ENCODE assay signal across 8 mouse cellular contexts in the genomic region with DNA sequence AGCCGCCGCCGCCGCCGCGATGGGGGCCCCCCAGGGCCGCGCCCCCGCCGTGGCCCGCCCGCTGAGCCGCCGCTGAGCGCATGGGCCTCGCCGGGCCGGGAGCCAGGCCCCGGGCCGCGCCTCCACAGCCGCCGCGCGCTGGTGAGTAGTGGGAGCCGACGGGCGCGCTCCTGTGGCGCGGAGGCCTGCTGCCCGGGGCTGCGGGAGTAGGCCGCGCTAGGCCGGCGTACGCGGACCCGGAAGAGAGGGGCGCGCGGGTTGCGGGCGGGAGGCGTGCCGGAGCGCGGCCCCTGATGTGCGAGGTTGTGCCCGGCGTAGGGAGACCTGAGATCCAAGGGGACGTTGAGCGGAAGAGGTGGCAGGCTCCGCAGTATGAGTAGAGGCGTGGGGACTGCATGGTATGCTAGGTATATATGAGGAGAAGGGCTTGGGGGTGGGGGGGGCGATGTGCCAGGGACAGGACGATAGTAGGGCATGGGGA. TPM values are rescaled to one million over a fixed set of nuclear protein-coding genes. Genes with fewer than 3 reads are reported as not detected.
A peak's percentile ranks its signal among the peaks of the same experiment; 100 is the strongest.
DNase-seq lines count a peak whose midpoint lies in the region; ATAC-seq and TF ChIP-seq lines count a peak whose summit lies in the region.

No protein-coding gene starts in this region.

- no peaks in the 10 kb centered on the region for H3K27me3 ChIP-seq in MEL (ENCODE audit: control insufficient read depth in 1 of 2, insufficient read depth in 2 of 2, low read length in 2 of 2)
- no peaks in the 10 kb centered on the region for H3K27me3 ChIP-seq in hindbrain, embryonic 14.5 days (ENCODE audit: control insufficient read depth, insufficient read depth, low read length)
- no peaks in the 10 kb centered on the region for H3K27me3 ChIP-seq in lung, embryonic 16.5 days (ENCODE audit: control insufficient read depth, insufficient read depth, low read depth, low read length)
- no peaks in the 10 kb centered on the region for H3K27me3 ChIP-seq in stomach, embryonic 16.5 days (ENCODE audit: control insufficient read depth, insufficient read depth, low read length)

- peak overlapping the region; percentile 90 for H3K9ac ChIP-seq in MEL (ENCODE audit: control insufficient read depth, low read depth, low read length, poor library complexity, severe bottlenecking)
- H3K9ac ChIP-seq in hindbrain, embryonic 14.5 days: peak overlapping the region; percentile 96
- H3K9ac ChIP-seq in lung, embryonic 16.5 days (ENCODE audit: low read length): peak overlapping the region; percentile 95
- H3K9ac ChIP-seq in stomach, embryonic 16.5 days (ENCODE audit: low read length): peak overlapping the region; percentile 98

- H3K4me3 ChIP-seq in MEL (ENCODE audit: control insufficient read depth in 1 of 2, insufficient read depth in 1 of 2, low read depth in 2 of 2, low read length in 2 of 2): peak overlapping the region; percentile 94 to 97
- peak overlapping the region; percentile 86 for H3K4me3 ChIP-seq in hindbrain, embryonic 14.5 days (replicated peaks; ENCODE audit: low read length)
- H3K4me3 ChIP-seq in lung, embryonic 16.5 days (ENCODE audit: low read length): peak overlapping the region; percentile 91
- peak overlapping the region; percentile 90 for H3K4me3 ChIP-seq in stomach, embryonic 16.5 days (replicated peaks; ENCODE audit: low read length)

- H3K9me3 ChIP-seq in MEL (replicated peaks; ENCODE audit: insufficient read depth, low read length): no peaks in the 10 kb centered on the region
- no peaks in the 10 kb centered on the region for H3K9me3 ChIP-seq in hindbrain, embryonic 14.5 days (ENCODE audit: control insufficient read depth, low read length)
- H3K9me3 ChIP-seq in lung, embryonic 16.5 days (ENCODE audit: control insufficient read depth, low read length): no peaks in the 10 kb centered on the region
- no peaks in the 10 kb centered on the region for H3K9me3 ChIP-seq in stomach, embryonic 16.5 days (replicated peaks; ENCODE audit: control insufficient read depth, low read length)

- peaks cover 45% of the 10 kb centered on the region for H3K79me2 ChIP-seq in MEL (ENCODE audit: control insufficient read depth, insufficient read depth, low read length, poor library complexity)

- peaks cover 8 to 13% of the 10 kb centered on the region in 2 experiments for H3K36me3 ChIP-seq in MEL (ENCODE audit: control insufficient read depth in 1 of 2, insufficient read depth in 2 of 2, low read length in 2 of 2)
- peaks cover 15% of the 10 kb centered on the region for H3K36me3 ChIP-seq in hindbrain, embryonic 14.5 days (replicated peaks; ENCODE audit: control insufficient read depth, insufficient read depth)
- peaks cover 15% of the 10 kb centered on the region for H3K36me3 ChIP-seq in lung, embryonic 16.5 days (ENCODE audit: control insufficient read depth, insufficient read depth, low read length)
- no peaks in the 10 kb centered on the region for H3K36me3 ChIP-seq in stomach, embryonic 16.5 days (ENCODE audit: control insufficient read depth, insufficient read depth, low read length)

- DNase-seq in left cerebral cortex, adult 18-20 months (ENCODE audit: low spot score in 2 of 2): peak; percentile 22 to 54
- no peak for DNase-seq in left cerebral cortex, adult 8-10 months (ENCODE audit: low spot score in 2 of 2)
- peak; percentile 60 for DNase-seq in MEL (ENCODE audit: low read depth, low spot score)
- DNase-seq in embryo, embryonic 10 days (ENCODE audit: low spot score): peak; percentile 55
- DNase-seq in hindbrain, embryonic 14.5 days (ENCODE audit: low spot score): peak; percentile 44
- DNase-seq in cerebellum, adult 18-20 months: no peak

- peak overlapping the region; percentile 72 for H3K27ac ChIP-seq in MEL (ENCODE audit: control insufficient read depth, low read depth, low read length)
- peak overlapping the region; percentile 93 for H3K27ac ChIP-seq in hindbrain, embryonic 14.5 days
- peak overlapping the region; percentile 95 for H3K27ac ChIP-seq in lung, embryonic 16.5 days (ENCODE audit: low read length)
- peak overlapping the region; percentile 96 for H3K27ac ChIP-seq in stomach, embryonic 16.5 days (ENCODE audit: low read length)

- peaks cover 4 to 8% of the 10 kb centered on the region in 2 experiments for H3K4me1 ChIP-seq in MEL (ENCODE audit: control insufficient read depth in 1 of 2, insufficient read depth in 2 of 2, low read length in 2 of 2)
- H3K4me1 ChIP-seq in hindbrain, embryonic 14.5 days (replicated peaks; ENCODE audit: control insufficient read depth, insufficient read depth, low read length): peaks cover 18% of the 10 kb centered on the region
- peaks cover 11% of the 10 kb centered on the region for H3K4me1 ChIP-seq in lung, embryonic 16.5 days (replicated peaks; ENCODE audit: control insufficient read depth, insufficient read depth, low read length)
- peaks cover 16% of the 10 kb centered on the region for H3K4me1 ChIP-seq in stomach, embryonic 16.5 days (ENCODE audit: control insufficient read depth, insufficient read depth, low read length)

- TF ChIP-seq CTCF in MEL (IDR thresholded peaks at IDR 0.05 in 2 of 3, conservative IDR thresholded peaks at IDR 0.05 in 1 of 3; ENCODE audit: control insufficient read depth in 1 of 3, insufficient read depth in 1 of 3, low read depth in 2 of 3, low read length in 3 of 3, poor library complexity in 1 of 3, severe bottlenecking in 1 of 3): no peak

- no peak for TF ChIP-seq RAD21 in MEL (IDR thresholded peaks at IDR 0.05; ENCODE audit: low read depth, low read length)

- no peak for TF ChIP-seq EP300 in MEL (IDR thresholded peaks at IDR 0.05; ENCODE audit: low read depth in 1 of 2, low read length in 2 of 2)

- H3K4me2 ChIP-seq in hindbrain, embryonic 14.5 days (replicated peaks): peak overlapping the region; percentile 84
- H3K4me2 ChIP-seq in lung, embryonic 16.5 days (ENCODE audit: low read depth, low read length): peak overlapping the region; percentile 80
- H3K4me2 ChIP-seq in stomach, embryonic 16.5 days (ENCODE audit: low read depth, low read length): peak overlapping the region; percentile 91

- TF ChIP-seq POLR2A in MEL (IDR thresholded peaks at IDR 0.05; ENCODE audit: control insufficient read depth in 1 of 2, insufficient read depth in 1 of 2, low read depth in 1 of 2, low read length in 2 of 2, poor library complexity in 1 of 2): no peak

- 2% methylated on average over 58 of the region's 58 CpGs for WGBS in hindbrain, embryonic 14.5 days
- WGBS in lung, embryonic 16.5 days: 0% methylated on average over 46 of the region's 58 CpGs
- WGBS in stomach, embryonic 16.5 days: under 1% methylated on average over 50 of the region's 58 CpGs

- ATAC-seq in hindbrain, embryonic 14.5 days (ENCODE audit: low FRiP score): peak; percentile 54
- peak; percentile 69 for ATAC-seq in lung, embryonic 16.5 days (ENCODE audit: low read depth)
- peak; percentile 79 for ATAC-seq in stomach, embryonic 16.5 days (ENCODE audit: insufficient read depth, low FRiP score)

RNA-seq across cellular contexts. Expression of gene Axin1, which starts 0.5 kb away (rescaled TPM):
- 10 to 100 TPM; 25.1 to 27.5 TPM for total RNA-seq in left cerebral cortex, adult 18-20 months (2021)
- 10 to 100 TPM; 24.6 to 30.3 (median 28.2) TPM for total RNA-seq in left cerebral cortex, adult 8-10 months (2022)
- 32.1 and 33.5 TPM in 2 replicates for total RNA-seq in MEL (2012; rRNA removed)
- polyA plus RNA-seq in MEL (2012; ENCODE audit: insufficient read depth in 1 of 2, insufficient read length in 2 of 2, low read depth in 1 of 2, low replicate concordance in 2 of 2, missing spikeins in 1 of 2): 10 to 100 TPM in 1 of 2 experiments, not detected in 1; 54.2 TPM
- polyA plus RNA-seq in hindbrain, embryonic 14.5 days (2014; fragmentation: Nextera tagmentation; extraction: Ambion mirVana): 7.0 and 8.5 TPM in 2 replicates
- polyA plus RNA-seq in lung, embryonic 16.5 days (2015; fragmentation: Nextera tagmentation; extraction: Ambion mirVana): 6.9 and 7.4 TPM in 2 replicates
- polyA plus RNA-seq in stomach, embryonic 16.5 days (2015; fragmentation: Nextera tagmentation; extraction: Ambion mirVana): 6.4 and 6.6 TPM in 2 replicates

RNA-seq across cellular contexts. Expression of gene Mrpl28, which starts 15.6 kb away (rescaled TPM):
- 10 to 100 TPM; 64.3 to 66.9 TPM for total RNA-seq in left cerebral cortex, adult 18-20 months (2021)
- total RNA-seq in left cerebral cortex, adult 8-10 months (2022): 10 to 100 TPM; 61.0 to 74.7 (median 62.8) TPM
- 164 and 165 TPM in 2 replicates for total RNA-seq in MEL (2012; rRNA removed)
- 100 to 1,000 TPM; 148 to 174 TPM for polyA plus RNA-seq in MEL (2012; ENCODE audit: insufficient read depth in 1 of 2, insufficient read length in 2 of 2, low read depth in 1 of 2, low replicate concordance in 2 of 2, missing spikeins in 1 of 2)
- polyA plus RNA-seq in hindbrain, embryonic 14.5 days (2014; fragmentation: Nextera tagmentation; extraction: Ambion mirVana): 184 and 190 TPM in 2 replicates
- 188 and 194 TPM in 2 replicates for polyA plus RNA-seq in lung, embryonic 16.5 days (2015; fragmentation: Nextera tagmentation; extraction: Ambion mirVana)
- 184 and 201 TPM in 2 replicates for polyA plus RNA-seq in stomach, embryonic 16.5 days (2015; fragmentation: Nextera tagmentation; extraction: Ambion mirVana)

RNA-seq across cellular contexts. Expression of gene Tmem8, which starts 25.8 kb away (rescaled TPM):
- 10 to 100 TPM; 13.8 to 14.0 TPM for total RNA-seq in left cerebral cortex, adult 18-20 months (2021)
- 10 to 100 TPM; 13.0 to 16.3 (median 15.4) TPM for total RNA-seq in left cerebral cortex, adult 8-10 months (2022)
- 4.4 and 4.7 TPM in 2 replicates for total RNA-seq in MEL (2012; rRNA removed)
- 10 to 100 TPM in 1 of 2 experiments, not detected in 1; 16.7 TPM for polyA plus RNA-seq in MEL (2012; ENCODE audit: insufficient read depth in 1 of 2, insufficient read length in 2 of 2, low read depth in 1 of 2, low replicate concordance in 2 of 2, missing spikeins in 1 of 2)
- polyA plus RNA-seq in hindbrain, embryonic 14.5 days (2014; fragmentation: Nextera tagmentation; extraction: Ambion mirVana): 3.2 and 3.9 TPM in 2 replicates
- 2.2 and 3.0 TPM in 2 replicates for polyA plus RNA-seq in lung, embryonic 16.5 days (2015; fragmentation: Nextera tagmentation; extraction: Ambion mirVana)
- polyA plus RNA-seq in stomach, embryonic 16.5 days (2015; fragmentation: Nextera tagmentation; extraction: Ambion mirVana): 5.7 and 6.9 TPM in 2 replicates

RNA-seq across cellular contexts. Expression of gene Nme4, which starts 43.5 kb away (rescaled TPM):
- total RNA-seq in left cerebral cortex, adult 18-20 months (2021): 1 to 10 TPM; 3.2 to 3.9 TPM
- total RNA-seq in left cerebral cortex, adult 8-10 months (2022): 1 to 10 TPM; 2.9 to 5.5 (median 4.6) TPM
- 89.1 and 115 TPM in 2 replicates for total RNA-seq in MEL (2012; rRNA removed)
- 100 to 1,000 TPM; 125 to 430 TPM for polyA plus RNA-seq in MEL (2012; ENCODE audit: insufficient read depth in 1 of 2, insufficient read length in 2 of 2, low read depth in 1 of 2, low replicate concordance in 2 of 2, missing spikeins in 1 of 2)
- 14.5 and 17.5 TPM in 2 replicates for polyA plus RNA-seq in hindbrain, embryonic 14.5 days (2014; fragmentation: Nextera tagmentation; extraction: Ambion mirVana)
- 68.3 and 69.7 TPM in 2 replicates for polyA plus RNA-seq in lung, embryonic 16.5 days (2015; fragmentation: Nextera tagmentation; extraction: Ambion mirVana)
- 67.7 and 74.7 TPM in 2 replicates for polyA plus RNA-seq in stomach, embryonic 16.5 days (2015; fragmentation: Nextera tagmentation; extraction: Ambion mirVana)

RNA-seq across cellular contexts. Expression of gene Decr2, which starts 48.8 kb away (rescaled TPM):
- 10 to 100 TPM; 29.9 to 35.5 TPM for total RNA-seq in left cerebral cortex, adult 18-20 months (2021)
- 10 to 100 TPM; 29.1 to 35.8 (median 31.0) TPM for total RNA-seq in left cerebral cortex, adult 8-10 months (2022)
- total RNA-seq in MEL (2012; rRNA removed): 6.5 TPM in 2 replicates
- polyA plus RNA-seq in MEL (2012; ENCODE audit: insufficient read depth in 1 of 2, insufficient read length in 2 of 2, low read depth in 1 of 2, low replicate concordance in 2 of 2, missing spikeins in 1 of 2): 10 to 100 TPM in 1 of 2 experiments, not detected in 1; 11.3 TPM
- polyA plus RNA-seq in hindbrain, embryonic 14.5 days (2014; fragmentation: Nextera tagmentation; extraction: Ambion mirVana): 22.6 and 28.8 TPM in 2 replicates
- polyA plus RNA-seq in lung, embryonic 16.5 days (2015; fragmentation: Nextera tagmentation; extraction: Ambion mirVana): 36.3 and 36.8 TPM in 2 replicates
- 47.1 and 56.6 TPM in 2 replicates for polyA plus RNA-seq in stomach, embryonic 16.5 days (2015; fragmentation: Nextera tagmentation; extraction: Ambion mirVana)

Comparison
In these comparisons a context has a peak if more than half of its experiments do, and no peak if none do; other contexts are left out.
1. DNase-seq: peak in left cerebral cortex, adult 18-20 months (2 of 2), MEL (single experiment), embryo, embryonic 10 days (single experiment) and hindbrain, embryonic 14.5 days (single experiment); none in left cerebral cortex, adult 8-10 months (0 of 2) and cerebellum, adult 18-20 months (0 of 2).
2. Peak in every context shown above with its lines, with median percentiles within 50 percentile points of each other: H3K27ac ChIP-seq, H3K4me3 ChIP-seq, H3K9ac ChIP-seq, ATAC-seq and H3K4me2 ChIP-seq.